Mouse (Mus musculus): ENCODE measurements at regions not wholly inside any gene's neighbourhood (a gene's known extent, or its start where the extent isn't known, plus 50 kb on each side); places are given as distances from the start of the nearest gene placed in this dataset.

DNA sequence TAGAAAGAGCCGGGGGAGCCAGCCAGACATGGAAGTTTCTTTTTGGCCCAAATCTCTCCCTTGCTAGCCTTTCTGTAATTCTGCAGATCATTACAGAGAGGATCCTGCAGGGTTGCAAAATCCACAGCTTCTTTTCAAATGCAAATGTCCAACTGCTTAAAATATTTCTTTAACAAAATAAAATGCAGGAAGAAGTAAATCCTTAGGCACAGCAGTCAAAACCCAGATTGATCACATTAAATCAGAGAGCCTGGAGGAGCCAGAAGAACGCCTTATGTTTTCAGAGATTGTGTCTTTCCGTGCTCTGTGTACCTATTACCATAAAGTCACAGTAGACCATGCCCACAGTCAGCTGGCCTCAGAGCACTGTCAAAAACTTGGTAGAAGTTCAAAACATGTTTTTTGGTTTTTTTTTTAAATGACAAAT is 365.1 kb upstream of the Chrm3 start:
- TF ChIP-seq POLR2A (IDR thresholded peaks at IDR 0.05; ENCODE audit: borderline replicate concordance, insufficient read depth, low read length) (no peak), CTCF (IDR thresholded peaks at IDR 0.05; ENCODE audit: borderline replicate concordance, insufficient read depth, low read depth, low read length) (no peak)

Data from cerebellum, adult 2 months (tissue).